In genomic region chr1:134699390-134699789, GRCm38 (mm10) we compare ENCODE assay signal across 18 mouse cellular contexts. TPM values are rescaled to one million over a fixed set of nuclear protein-coding genes. Genes with fewer than 3 reads are reported as not detected.
DNase-seq lines count a peak whose midpoint lies in the region; ATAC-seq and TF ChIP-seq lines count a peak whose summit lies in the region.
"Had no signal": no experiment of that assay in that cellular context is flagged by ENCODE, and none has a peak within 500 bp of the region (broad histone marks: within the 10 kb centered on the region; RNA-seq: fewer than 3 reads in every experiment).

No protein-coding gene starts in this region.

- no peak for DNase-seq in forebrain, postnatal 0 days
- DNase-seq in midbrain, embryonic 10.5 days (ENCODE audit: low spot score): no peak
- DNase-seq in cerebellum, postnatal 10 days: peak; percentile 89 to 93
- DNase-seq in spleen, postnatal 36 days (ENCODE audit: low spot score in 2 of 2): no peak
- DNase-seq: kidney, adult 8-10 months; lung, adult 18-20 months; right cerebral cortex, postnatal 4 days had no signal

- 0 out of 2 replicates have a peak, but pooled peaks have one; percentile 27 for ATAC-seq in forebrain, embryonic 13.5 days
- no peak for ATAC-seq in forebrain, postnatal 0 days
- ATAC-seq in midbrain, embryonic 15.5 days (replicated peaks): no peak
- peak; percentile 40; the same call in 1 of the 2 replicates for ATAC-seq in hindbrain, embryonic 16.5 days
- no peak for ATAC-seq in intestine, embryonic 15.5 days

- no peak for TF ChIP-seq CTCF in forebrain, postnatal 0 days (IDR thresholded peaks at IDR 0.05; ENCODE audit: low read depth)

- 62% methylated on average over 9 of the region's 9 CpGs for WGBS in forebrain, embryonic 13.5 days
- 52% methylated on average over 9 of the region's 9 CpGs for whole genome bisulfite sequencing in forebrain, postnatal 0 days
- WGBS in midbrain, embryonic 10.5 days: 76% methylated on average over 9 of the region's 9 CpGs
- 62% methylated on average over 9 of the region's 9 CpGs for WGBS in midbrain, embryonic 15.5 days
- 53% methylated on average over 9 of the region's 9 CpGs for WGBS in hindbrain, embryonic 16.5 days
- whole genome bisulfite sequencing in intestine, embryonic 15.5 days: 80% methylated on average over 9 of the region's 9 CpGs

- peaks cover 24% of the 10 kb centered on the region for H3K4me1 ChIP-seq in forebrain, embryonic 13.5 days
- no peaks in the 10 kb centered on the region for H3K4me1 ChIP-seq in forebrain, postnatal 0 days (ENCODE audit: insufficient read depth)
- H3K4me1 ChIP-seq in midbrain, embryonic 10.5 days: peaks cover 31% of the 10 kb centered on the region
- peaks cover 3% of the 10 kb centered on the region; the same call in 1 of the 2 replicates for H3K4me1 ChIP-seq in midbrain, embryonic 15.5 days
- H3K4me1 ChIP-seq in hindbrain, embryonic 16.5 days (ENCODE audit: control insufficient read depth, insufficient read depth, low read depth, low read length): peaks cover 6% of the 10 kb centered on the region
- 0 out of 2 replicates have a peak, but pooled peaks cover under 1% of the 10 kb centered on the region for H3K4me1 ChIP-seq in intestine, embryonic 15.5 days (replicated peaks)

- H3K4me2 ChIP-seq in forebrain, embryonic 13.5 days: no peak overlapping the region
- H3K4me2 ChIP-seq in forebrain, postnatal 0 days (ENCODE audit: low read depth): no peak overlapping the region
- no peak overlapping the region for H3K4me2 ChIP-seq in midbrain, embryonic 15.5 days
- H3K4me2 ChIP-seq in hindbrain, embryonic 16.5 days (ENCODE audit: low read length): no peak overlapping the region
- no peak overlapping the region for H3K4me2 ChIP-seq in intestine, embryonic 15.5 days (replicated peaks)
- H3K4me2 ChIP-seq: embryonic facial prominence, embryonic 13.5 days; neural tube, embryonic 15.5 days had no signal

- H3K9ac ChIP-seq in forebrain, embryonic 13.5 days: no peak overlapping the region
- H3K9ac ChIP-seq in forebrain, postnatal 0 days: no peak overlapping the region
- H3K9ac ChIP-seq in midbrain, embryonic 15.5 days: no peak overlapping the region
- no peak overlapping the region; the same call in 1 of the 2 replicates for H3K9ac ChIP-seq in hindbrain, embryonic 16.5 days (ENCODE audit: low read depth, low read length)
- no peak overlapping the region for H3K9ac ChIP-seq in intestine, embryonic 15.5 days
- H3K9ac ChIP-seq: embryonic facial prominence, embryonic 13.5 days; neural tube, embryonic 15.5 days had no signal

- no peaks in the 10 kb centered on the region for H3K36me3 ChIP-seq in forebrain, embryonic 13.5 days (ENCODE audit: poor library complexity, severe bottlenecking)
- no peaks in the 10 kb centered on the region for H3K36me3 ChIP-seq in forebrain, postnatal 0 days (ENCODE audit: insufficient read depth)
- no peaks in the 10 kb centered on the region for H3K36me3 ChIP-seq in midbrain, embryonic 10.5 days
- H3K36me3 ChIP-seq in midbrain, embryonic 15.5 days (replicated peaks): no peaks in the 10 kb centered on the region
- H3K36me3 ChIP-seq in hindbrain, embryonic 16.5 days (ENCODE audit: control insufficient read depth, insufficient read depth, low read length): no peaks in the 10 kb centered on the region
- H3K36me3 ChIP-seq in intestine, embryonic 15.5 days: no peaks in the 10 kb centered on the region
- H3K36me3 ChIP-seq: embryonic facial prominence, embryonic 13.5 days; neural tube, embryonic 15.5 days had no signal

- H3K4me3 ChIP-seq in forebrain, embryonic 13.5 days: no peak overlapping the region
- H3K4me3 ChIP-seq in forebrain, postnatal 0 days (ENCODE audit: low read depth, low read length): no peak overlapping the region
- no peak overlapping the region for H3K4me3 ChIP-seq in midbrain, embryonic 10.5 days
- H3K4me3 ChIP-seq in midbrain, embryonic 15.5 days: no peak overlapping the region
- H3K4me3 ChIP-seq in hindbrain, embryonic 16.5 days (ENCODE audit: low read length): no peak overlapping the region
- H3K4me3 ChIP-seq in intestine, embryonic 15.5 days (replicated peaks): no peak overlapping the region
- H3K4me3 ChIP-seq: embryonic facial prominence, embryonic 13.5 days; myocyte; neural tube, embryonic 15.5 days had no signal

- no peak overlapping the region for H3K27ac ChIP-seq in forebrain, embryonic 13.5 days
- H3K27ac ChIP-seq in forebrain, postnatal 0 days (ENCODE audit: low read depth, low read length): no peak overlapping the region
- H3K27ac ChIP-seq in midbrain, embryonic 10.5 days (replicated peaks): peak overlapping the region; percentile 57
- H3K27ac ChIP-seq in midbrain, embryonic 15.5 days: no peak overlapping the region
- 0 out of 2 replicates have a peak overlapping the region, but pooled peaks have one; percentile 31 for H3K27ac ChIP-seq in hindbrain, embryonic 16.5 days (ENCODE audit: low read depth, low read length)
- H3K27ac ChIP-seq in intestine, embryonic 15.5 days: no peak overlapping the region
- H3K27ac ChIP-seq: embryonic facial prominence, embryonic 13.5 days; neural tube, embryonic 15.5 days had no signal

- H3K9me3 ChIP-seq in forebrain, embryonic 13.5 days (replicated peaks): no peaks in the 10 kb centered on the region
- H3K9me3 ChIP-seq in forebrain, postnatal 0 days (ENCODE audit: low read length): no peaks in the 10 kb centered on the region
- H3K9me3 ChIP-seq in midbrain, embryonic 10.5 days (replicated peaks): no peaks in the 10 kb centered on the region
- H3K9me3 ChIP-seq in midbrain, embryonic 15.5 days: no peaks in the 10 kb centered on the region
- H3K9me3 ChIP-seq in hindbrain, embryonic 16.5 days (ENCODE audit: control insufficient read depth, low read length): no peaks in the 10 kb centered on the region
- H3K9me3 ChIP-seq in intestine, embryonic 15.5 days: no peaks in the 10 kb centered on the region
- H3K9me3 ChIP-seq: embryonic facial prominence, embryonic 13.5 days; neural tube, embryonic 15.5 days had no signal

- H3K27me3 ChIP-seq in forebrain, embryonic 13.5 days: 0 out of 2 replicates have a peak, but pooled peaks cover 3% of the 10 kb centered on the region
- no peaks in the 10 kb centered on the region for H3K27me3 ChIP-seq in forebrain, postnatal 0 days (ENCODE audit: insufficient read depth, low read length)
- peaks cover 24% of the 10 kb centered on the region for H3K27me3 ChIP-seq in midbrain, embryonic 10.5 days (ENCODE audit: low read depth, poor library complexity, severe bottlenecking)
- no peaks in the 10 kb centered on the region for H3K27me3 ChIP-seq in midbrain, embryonic 15.5 days (replicated peaks)
- no peaks in the 10 kb centered on the region for H3K27me3 ChIP-seq in hindbrain, embryonic 16.5 days (replicated peaks; ENCODE audit: control insufficient read depth, insufficient read depth, low read length)
- H3K27me3 ChIP-seq in intestine, embryonic 15.5 days (replicated peaks): no peaks in the 10 kb centered on the region
- H3K27me3 ChIP-seq: neural tube, embryonic 15.5 days had no signal

RNA-seq across cellular contexts. Expression of gene Syt2, which starts 52.9 kb away (rescaled TPM):
- polyA plus RNA-seq in forebrain, embryonic 13.5 days (2015; fragmentation: Nextera tagmentation; extraction: Ambion mirVana): 1.1 TPM in 2 replicates
- 1.1 and 1.3 TPM in 2 replicates for total RNA-seq in forebrain, postnatal 0 days (2014; rRNA removed)
- 1.2 and 1.6 TPM in 2 replicates for polyA plus RNA-seq in forebrain, postnatal 0 days (2015; fragmentation: Nextera tagmentation; extraction: Ambion mirVana)
- polyA plus RNA-seq in midbrain, embryonic 10.5 days (2016; fragmentation: Nextera tagmentation; extraction: Ambion mirVana): 2.7 TPM in 2 replicates
- 3.0 and 3.2 TPM in 2 replicates for polyA plus RNA-seq in midbrain, embryonic 15.5 days (2015; fragmentation: Nextera tagmentation; extraction: Ambion mirVana)
- polyA plus RNA-seq in hindbrain, embryonic 16.5 days (2015; fragmentation: Nextera tagmentation; extraction: Ambion mirVana): 11.9 and 14.9 TPM in 2 replicates
- 0.87 and 2.0 TPM in 2 replicates for polyA plus RNA-seq in intestine, embryonic 15.5 days (2015; fragmentation: Nextera tagmentation; extraction: Ambion mirVana)
- total RNA-seq: gastrocnemius, adult 18-20 months; hematopoietic stem cell, adult 5-6 weeks; liver, adult 2 months; MEL had no signal
- polyA plus RNA-seq: liver, adult 2 months had no signal

Comparison
In these comparisons a context has a peak if more than half of its experiments do, and no peak if none do; other contexts are left out.
1. ATAC-seq: peak in forebrain, embryonic 13.5 days (single experiment) and hindbrain, embryonic 16.5 days (single experiment); none in forebrain, postnatal 0 days (single experiment), midbrain, embryonic 15.5 days (single experiment) and intestine, embryonic 15.5 days (single experiment).
2. H3K27ac ChIP-seq: peak in midbrain, embryonic 10.5 days (single experiment) and hindbrain, embryonic 16.5 days (single experiment); none in forebrain, embryonic 13.5 days (single experiment), forebrain, postnatal 0 days (single experiment), midbrain, embryonic 15.5 days (single experiment) and intestine, embryonic 15.5 days (single experiment).
3. DNase-seq: peak in cerebellum, postnatal 10 days (2 of 2); none in forebrain, postnatal 0 days (single experiment), midbrain, embryonic 10.5 days (single experiment) and spleen, postnatal 36 days (0 of 2).